Mouse (Mus musculus): ENCODE data around the gene Srcap. TPM values are rescaled to one million over a fixed set of nuclear protein-coding genes. Genes with fewer than 3 reads are reported as not detected.
A peak's percentile ranks its signal among the peaks of the same experiment; 100 is the strongest.
"Not testable (repeated sequence)": the region's sequence is repeated elsewhere in the genome, so short reads cannot be mapped to it uniquely, and the experiment has no call there.

Gene Srcap
- polyA plus RNA-seq, 1 experiment from 2014 or later = 15.4 TPM

DNA sequence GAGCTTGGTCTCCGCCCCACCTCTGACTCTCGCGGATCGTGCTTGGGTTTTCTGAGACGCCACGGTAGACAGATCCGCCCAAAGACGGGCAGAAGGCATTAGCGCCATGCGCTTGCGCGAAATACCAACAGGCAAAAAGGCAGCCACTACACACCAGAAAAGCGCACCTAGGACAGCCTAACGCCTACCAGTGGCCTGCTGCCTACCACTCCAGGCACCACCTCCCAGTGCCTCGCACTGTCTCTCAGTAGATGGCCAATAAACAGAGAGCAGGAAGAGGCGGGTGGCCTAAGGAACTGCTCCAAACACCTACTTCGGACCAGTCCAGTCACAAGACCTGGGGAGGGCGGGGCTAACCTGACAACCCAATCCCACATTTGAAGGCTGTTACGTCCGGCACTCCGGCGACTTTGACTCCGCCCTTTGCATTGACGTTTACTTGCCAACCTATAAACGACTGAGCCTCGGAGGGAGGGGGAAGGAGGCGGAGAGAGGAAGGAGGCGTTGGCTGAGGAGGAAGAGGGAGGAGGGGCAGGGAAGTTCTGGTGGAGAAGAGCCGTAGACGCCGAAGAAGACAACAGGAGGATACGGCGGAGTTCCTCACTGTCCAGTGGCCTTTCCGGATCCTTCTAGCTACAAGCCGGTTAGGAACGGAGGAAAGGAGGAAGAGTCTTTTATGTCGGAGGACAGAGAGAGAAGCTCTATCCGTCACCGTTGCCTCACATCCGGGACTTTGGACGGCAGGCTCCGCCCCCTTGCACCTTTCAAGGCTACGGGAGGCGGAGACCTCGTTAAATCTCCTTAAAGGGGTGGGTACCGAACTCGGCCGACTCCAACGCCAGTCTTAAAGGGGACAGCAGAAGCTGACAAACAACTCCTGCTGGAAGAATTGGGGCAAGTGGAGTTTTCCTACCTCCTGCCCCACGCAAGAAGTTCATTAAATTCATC lies 33.8 kb upstream of the Srcap start:
- H3K4me3 ChIP-seq (ENCODE audit: inconsistent target) = peak overlapping the region; percentile 60
- H3K27ac ChIP-seq = peak overlapping the region; percentile 98
- H3K79me2 ChIP-seq (ENCODE audit: inconsistent target) = peaks cover 69% of the 10 kb centered on the region
- WGBS (ENCODE audit: missing documents) = 1% methylated on average over 50 of the region's 50 CpGs
- H3K36me3 ChIP-seq (ENCODE audit: inconsistent target) = peaks cover 53% of the 10 kb centered on the region

DNA sequence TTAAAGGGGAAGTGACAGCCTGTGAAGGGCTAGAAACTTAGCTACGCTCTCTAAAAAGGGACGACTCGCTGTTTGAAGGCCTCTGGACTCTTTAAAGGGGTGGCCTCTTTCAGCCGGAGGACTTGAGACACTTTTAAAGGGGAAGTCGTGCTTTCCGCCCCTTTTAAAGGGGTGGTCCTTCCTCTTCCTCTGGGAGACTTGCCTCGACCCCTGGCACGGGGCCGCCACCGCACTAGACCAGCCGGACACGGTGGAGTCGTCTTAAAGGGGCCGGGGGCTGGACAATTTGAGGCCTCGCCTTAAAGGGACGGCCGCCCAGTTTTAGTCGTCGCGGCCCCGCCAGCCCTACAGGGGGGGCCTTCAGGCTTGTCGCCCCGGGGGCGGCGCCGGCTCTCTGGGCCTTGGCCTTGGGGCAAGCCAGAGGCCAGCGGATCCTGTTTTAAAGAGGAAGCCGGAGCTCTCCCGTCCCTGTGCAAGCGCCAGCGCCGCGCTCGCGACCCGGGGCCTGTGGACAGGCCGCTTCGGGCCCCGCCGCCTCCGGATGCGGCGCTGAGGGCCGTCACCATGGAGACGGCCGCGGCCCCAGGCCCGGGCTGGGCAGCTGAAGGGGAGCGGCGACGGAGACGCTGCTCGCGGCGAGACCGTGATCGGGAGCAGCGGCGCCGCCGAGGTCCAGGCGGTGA lies 33.0 kb upstream of the Srcap start, which contains the start of gene Fbrs:
Fbrs (plus strand) TSS at position 565 of the 683 bp plus-strand sequence.
- H3K27ac ChIP-seq = peak within 1 kb of the TSS; percentile 98
- under 1% methylated on average over 57 of the region's 62 CpGs for WGBS (ENCODE audit: missing documents)
- peaks cover 53% of the 10 kb centered on the region for H3K36me3 ChIP-seq (ENCODE audit: inconsistent target)
- H3K79me2 ChIP-seq (ENCODE audit: inconsistent target) = peaks cover 69% of the 10 kb centered on the region
- peak within 1 kb of the TSS; percentile 96 for H3K4me3 ChIP-seq (ENCODE audit: inconsistent target)

DNA sequence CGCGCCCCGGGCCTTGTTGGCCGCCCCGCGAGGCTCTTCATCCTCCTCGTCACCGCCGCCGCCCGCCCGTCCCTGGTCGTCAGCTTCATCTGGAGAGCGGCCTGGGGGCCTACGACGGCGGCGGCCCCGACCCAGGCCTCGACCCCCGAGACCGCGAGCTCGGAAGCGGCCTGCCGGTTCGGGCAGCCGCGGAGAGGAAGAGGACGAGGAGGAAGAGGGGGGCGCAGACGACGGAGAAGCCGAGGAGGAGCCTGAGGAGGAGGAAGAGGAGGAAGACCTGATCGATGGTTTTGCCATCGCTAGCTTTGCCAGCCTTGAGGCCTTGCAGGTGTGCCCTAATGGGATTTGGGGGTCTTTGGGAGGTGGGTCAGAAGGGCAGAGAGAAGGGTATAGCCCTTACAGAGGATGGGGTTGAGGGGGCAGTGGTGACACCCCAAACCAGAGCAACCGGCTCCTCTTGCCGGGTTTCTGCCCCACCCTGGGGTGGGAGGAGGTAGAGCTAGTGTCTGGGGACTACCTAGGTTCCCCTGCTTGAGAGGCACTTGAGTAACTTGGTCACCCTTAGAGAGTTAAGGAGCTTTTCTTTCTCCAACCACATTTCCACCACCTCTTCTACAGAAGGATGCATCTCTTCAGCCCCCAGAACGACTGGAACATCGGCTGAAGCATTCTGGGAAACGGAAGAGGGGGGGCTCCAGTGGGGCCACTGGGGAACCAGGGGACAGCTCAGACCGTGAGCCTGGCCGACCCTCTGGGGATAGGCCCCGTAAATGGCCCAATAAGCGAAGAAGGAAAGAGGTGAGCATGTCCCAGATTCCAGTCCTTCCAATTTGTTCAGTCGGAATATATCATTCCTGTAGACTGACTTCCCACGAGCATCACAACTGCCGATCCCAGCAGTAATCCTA lies 32.2 kb upstream of the Srcap start:
- Histone ChIP-seq H3K4me3 (ENCODE audit: inconsistent target) (peak overlapping the region; percentile 96), H3K36me3 (ENCODE audit: inconsistent target) (peaks cover 51% of the 10 kb centered on the region), H3K79me2 (ENCODE audit: inconsistent target) (peaks cover 69% of the 10 kb centered on the region), H3K27ac (peak overlapping the region; percentile 85)
- WGBS (ENCODE audit: missing documents) = 4% methylated on average over 33 of the region's 48 CpGs

DNA sequence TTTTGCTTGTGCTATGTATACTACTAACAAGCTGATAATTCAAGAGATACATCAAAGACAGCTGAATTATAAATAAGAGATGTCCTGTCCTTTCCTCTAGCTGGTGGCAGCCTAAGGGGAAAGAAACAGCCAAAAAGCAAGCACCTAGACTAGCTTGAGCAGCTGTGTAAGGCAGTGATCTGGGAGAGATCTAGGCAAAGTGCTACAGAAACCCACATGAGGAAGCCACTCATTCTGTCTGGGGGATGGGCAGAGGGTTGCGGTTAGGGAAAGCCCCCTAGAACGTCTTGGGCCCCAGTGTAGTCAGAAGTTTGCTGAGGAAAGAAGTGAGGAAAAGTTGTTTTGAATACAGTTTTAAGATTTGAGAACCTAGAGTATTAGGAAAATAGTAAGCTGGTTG lies 31.5 kb upstream of the Srcap start:
- H3K27ac ChIP-seq = peak overlapping the region; percentile 85
- peaks cover 69% of the 10 kb centered on the region for H3K79me2 ChIP-seq (ENCODE audit: inconsistent target)
- 0% methylated on average over 2 of the region's 2 CpGs for WGBS (ENCODE audit: missing documents)
- peaks cover 50% of the 10 kb centered on the region for H3K36me3 ChIP-seq (ENCODE audit: inconsistent target)
- peak overlapping the region; percentile 96 for H3K4me3 ChIP-seq (ENCODE audit: inconsistent target)

DNA sequence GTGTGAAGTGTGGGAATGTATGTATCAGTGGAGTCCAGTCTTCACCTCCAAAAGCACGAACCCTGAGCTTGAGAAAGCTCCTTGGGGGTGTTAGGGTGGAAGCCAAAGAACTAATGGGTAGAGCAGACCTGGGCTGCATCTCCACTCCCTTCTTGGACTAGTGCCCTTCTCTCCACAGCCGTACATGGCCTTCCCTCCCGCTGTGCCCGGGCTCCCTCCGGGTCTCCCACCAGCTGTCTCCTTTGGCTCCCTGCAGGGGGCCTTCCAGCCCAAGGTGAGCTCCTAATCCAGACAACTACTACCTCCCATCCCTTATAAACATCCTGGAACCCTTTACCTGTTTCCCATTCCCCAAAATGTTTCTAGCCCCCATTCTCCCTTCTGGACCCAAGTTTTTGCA lies 26.4 kb upstream of the Srcap start:
- 100% methylated on average over 1 of the region's 5 CpGs for WGBS (ENCODE audit: missing documents)
- peaks cover 75% of the 10 kb centered on the region for H3K79me2 ChIP-seq (ENCODE audit: inconsistent target)

DNA sequence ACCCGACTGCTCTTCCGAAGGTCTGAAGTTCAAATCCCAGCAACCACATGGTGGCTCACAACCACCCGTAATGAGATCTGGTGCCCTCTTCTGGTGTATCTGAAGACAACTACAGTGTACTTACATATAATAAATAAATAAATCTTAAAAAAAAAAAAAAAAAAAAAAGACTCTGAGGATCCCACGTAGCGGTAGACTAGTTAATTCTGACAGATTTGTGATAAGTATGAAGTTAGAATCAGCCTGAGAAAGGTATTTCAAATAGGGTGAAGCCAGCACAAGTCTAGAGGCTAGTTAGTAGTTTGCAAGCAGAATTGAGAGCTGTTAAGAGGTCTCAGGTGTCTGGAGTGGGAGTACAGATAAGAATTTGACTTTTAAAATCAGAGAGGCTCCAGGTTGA lies 23.4 kb upstream of the Srcap start:
- H3K4me3 ChIP-seq (ENCODE audit: inconsistent target); H3K27ac ChIP-seq: not testable (repeated sequence)
- Histone ChIP-seq H3K79me2 (ENCODE audit: inconsistent target) (peaks cover 46% of the 10 kb centered on the region), H3K36me3 (ENCODE audit: inconsistent target) (peaks cover 78% of the 10 kb centered on the region)
- 78% methylated on average over 2 of the region's 5 CpGs for WGBS (ENCODE audit: missing documents)

More for the DNA sequence above, 26.4 kb upstream of the Srcap start:
- H3K36me3 ChIP-seq (ENCODE audit: inconsistent target) = peaks cover 80% of the 10 kb centered on the region
- H3K4me3 ChIP-seq (ENCODE audit: inconsistent target) = no peak overlapping the region
- no peak overlapping the region for H3K27ac ChIP-seq

DNA sequence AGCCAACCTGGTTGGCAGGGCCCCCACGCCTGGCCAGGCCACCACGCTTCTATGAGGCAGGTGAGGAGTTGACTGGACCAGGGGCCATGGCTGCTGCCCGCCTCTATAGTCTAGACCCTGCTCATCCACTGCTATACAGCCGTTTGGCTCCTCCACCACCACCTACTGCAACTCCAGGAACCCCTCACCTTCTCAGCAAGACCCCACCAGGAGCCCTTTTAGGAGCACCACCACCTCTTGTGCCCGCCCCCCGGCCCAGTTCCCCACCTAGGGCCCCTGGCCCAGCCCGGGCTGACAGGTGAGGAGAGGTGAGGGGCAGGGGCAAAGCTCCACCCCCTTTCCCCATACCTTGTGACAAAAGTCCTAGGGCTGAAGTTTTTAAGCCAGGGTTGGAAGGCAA lies 21.8 kb upstream of the Srcap start:
- Histone ChIP-seq H3K4me3 (ENCODE audit: inconsistent target) (no peak overlapping the region), H3K27ac (no peak overlapping the region), H3K36me3 (ENCODE audit: inconsistent target) (peaks cover 65% of the 10 kb centered on the region), H3K79me2 (ENCODE audit: inconsistent target) (peaks cover 30% of the 10 kb centered on the region; the same call in 1 of the 2 replicates)
- 97% methylated on average over 7 of the region's 7 CpGs for WGBS (ENCODE audit: missing documents)

DNA sequence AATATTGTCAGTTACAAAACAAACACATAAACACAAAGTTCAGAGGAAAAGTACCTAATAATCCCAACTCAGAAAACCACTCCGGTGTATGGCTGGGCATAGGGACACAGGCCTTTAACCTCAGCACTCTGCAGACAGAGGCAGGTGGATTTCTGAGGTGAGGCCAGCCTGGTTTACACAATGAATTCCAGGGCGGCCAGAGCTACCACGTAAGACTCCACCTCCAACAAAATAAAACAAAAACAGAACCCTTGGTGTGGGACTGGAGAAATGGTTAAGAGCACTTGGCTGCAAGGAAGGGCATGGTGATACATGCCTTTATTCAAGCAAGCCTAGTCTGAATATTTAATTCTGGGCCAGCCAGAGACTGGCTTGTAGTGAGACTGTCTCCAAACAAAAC lies 19.9 kb upstream of the Srcap start:
- Histone ChIP-seq H3K4me3 (ENCODE audit: inconsistent target) (no peak overlapping the region), H3K79me2 (ENCODE audit: inconsistent target) (peaks cover 11% of the 10 kb centered on the region; the same call in 1 of the 2 replicates), H3K36me3 (ENCODE audit: inconsistent target) (peaks cover 47% of the 10 kb centered on the region), H3K27ac (no peak overlapping the region)
- WGBS (ENCODE audit: missing documents) = 100% methylated on average over 3 of the region's 3 CpGs

DNA sequence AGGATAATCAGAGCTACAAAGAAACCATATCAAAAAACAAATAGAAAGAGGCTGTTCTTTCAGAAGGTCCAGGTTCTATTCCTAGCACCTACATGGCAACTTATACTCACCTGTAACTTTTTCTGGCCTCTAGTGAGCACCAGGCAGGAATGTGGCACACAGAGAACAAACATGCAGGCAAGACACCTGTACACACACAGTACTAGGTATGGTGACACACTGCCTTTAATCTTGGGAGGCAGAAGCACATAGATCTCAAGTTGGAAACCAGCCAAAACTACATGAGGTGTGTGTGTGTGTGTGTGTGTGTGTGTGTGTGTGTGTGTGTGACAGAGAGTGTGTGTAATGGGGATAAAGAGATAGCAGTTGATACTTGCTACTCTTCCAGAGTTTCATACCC lies 17.1 kb upstream of the Srcap start:
- Histone ChIP-seq H3K36me3 (ENCODE audit: inconsistent target) (peaks cover 23% of the 10 kb centered on the region), H3K4me3 (ENCODE audit: inconsistent target) (no peak overlapping the region), H3K27ac (no peak overlapping the region), H3K79me2 (ENCODE audit: inconsistent target) (no peaks in the 10 kb centered on the region)

DNA sequence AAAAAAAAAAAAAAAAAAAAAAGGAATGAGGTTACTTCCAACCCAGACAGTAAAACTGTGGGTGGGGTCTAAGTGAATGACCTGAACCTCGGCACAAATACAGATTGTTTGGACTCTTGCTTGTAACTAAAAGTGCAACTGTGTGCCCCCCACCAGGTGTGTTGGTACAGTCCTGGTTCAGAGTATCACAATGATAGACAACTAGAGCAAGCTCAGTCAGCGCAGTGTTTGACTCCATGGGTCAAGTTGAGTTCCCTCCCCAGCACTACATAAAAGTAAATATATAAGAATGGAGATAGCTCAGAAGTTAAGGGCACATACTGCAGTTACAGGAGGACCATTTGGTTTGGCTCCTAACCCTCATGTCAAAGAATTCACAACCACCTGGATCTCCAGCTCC lies 14.4 kb upstream of the Srcap start:
- Histone ChIP-seq H3K4me3 (ENCODE audit: inconsistent target) (no peak overlapping the region), H3K27ac (no peak overlapping the region), H3K79me2 (ENCODE audit: inconsistent target) (no peaks in the 10 kb centered on the region), H3K36me3 (ENCODE audit: inconsistent target) (peaks cover 11% of the 10 kb centered on the region)
- 96% methylated on average over 2 of the region's 2 CpGs for WGBS (ENCODE audit: missing documents)

DNA sequence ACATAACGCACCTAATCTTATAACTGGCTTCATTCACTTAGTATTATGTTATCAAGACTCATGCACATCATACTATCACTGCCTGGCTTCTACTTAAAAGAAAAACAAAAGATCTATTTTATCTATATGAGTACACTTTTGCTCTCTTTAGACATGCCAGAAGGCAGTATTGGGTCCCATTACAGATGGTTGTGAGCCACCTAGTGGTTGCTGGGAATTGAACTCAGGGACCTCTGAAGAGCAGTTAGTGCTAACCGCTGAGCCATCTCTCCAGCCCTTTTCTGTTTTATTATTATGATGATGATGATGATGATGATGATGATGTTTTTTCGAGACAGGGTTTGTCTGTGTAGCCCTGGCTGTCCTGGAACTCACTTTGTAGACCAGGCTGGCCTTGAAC lies 13.4 kb upstream of the Srcap start:
- whole genome bisulfite sequencing (ENCODE audit: missing documents) = 40% methylated on average over 3 of the region's 3 CpGs
- H3K79me2 ChIP-seq (ENCODE audit: inconsistent target) = no peaks in the 10 kb centered on the region
- H3K4me3 ChIP-seq (ENCODE audit: inconsistent target) = no peak overlapping the region
- H3K27ac ChIP-seq = no peak overlapping the region
- H3K36me3 ChIP-seq (ENCODE audit: inconsistent target) = peaks cover 18% of the 10 kb centered on the region

DNA sequence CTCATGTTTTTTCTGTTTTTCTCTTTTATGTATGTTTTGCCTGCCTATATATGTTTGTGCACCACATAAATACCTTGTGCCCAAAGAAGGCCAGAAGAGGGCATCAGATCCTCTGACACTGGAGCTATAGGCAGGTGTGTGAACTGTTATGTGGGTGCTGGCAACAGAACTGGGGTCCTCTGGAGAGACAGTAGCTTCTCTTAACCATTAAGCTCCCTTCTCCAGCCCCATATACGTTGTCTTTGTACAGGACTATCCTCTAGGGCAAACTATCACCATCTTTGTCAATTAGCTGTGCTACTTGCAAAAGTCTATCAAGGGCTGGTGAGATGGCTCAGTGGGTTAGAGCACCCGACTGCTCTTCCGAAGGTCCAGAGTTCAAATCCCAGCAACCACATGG lies 3.5 kb upstream of the Srcap start:
- Histone ChIP-seq H3K79me2 (ENCODE audit: inconsistent target) (peaks cover 2% of the 10 kb centered on the region), H3K36me3 (ENCODE audit: inconsistent target) (0 out of 2 replicates have a peak, but pooled peaks cover 3% of the 10 kb centered on the region), H3K27ac (no peak overlapping the region), H3K4me3 (ENCODE audit: inconsistent target) (no peak overlapping the region)
- WGBS (ENCODE audit: missing documents) = 100% methylated on average over 1 of the region's 3 CpGs

DNA sequence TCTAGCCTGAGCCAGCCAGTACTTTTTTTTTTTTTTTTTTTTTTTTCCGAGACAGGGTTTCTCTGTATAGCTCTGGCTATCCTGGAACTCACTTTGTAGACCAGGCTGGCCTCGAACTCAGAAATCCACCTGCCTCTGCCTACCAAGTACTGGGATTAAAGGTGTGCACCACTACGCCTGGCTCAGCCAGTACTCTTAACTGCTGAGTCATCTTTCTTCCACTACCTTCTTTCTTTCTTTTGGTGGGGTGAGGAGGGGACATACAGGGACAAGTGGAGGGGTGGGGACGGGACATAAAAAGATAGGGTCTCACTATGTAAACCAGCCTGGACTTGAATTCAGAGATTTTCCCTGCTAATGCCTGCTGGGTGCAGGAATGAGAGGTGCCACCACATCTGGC lies 2.0 kb upstream of the Srcap start:
- not testable (repeated sequence) for H3K27ac ChIP-seq; H3K36me3 ChIP-seq (ENCODE audit: inconsistent target); H3K4me3 ChIP-seq (ENCODE audit: inconsistent target)
- H3K79me2 ChIP-seq (ENCODE audit: inconsistent target) = peaks cover 18% of the 10 kb centered on the region
- 91% methylated on average over 2 of the region's 4 CpGs for WGBS (ENCODE audit: missing documents)

DNA sequence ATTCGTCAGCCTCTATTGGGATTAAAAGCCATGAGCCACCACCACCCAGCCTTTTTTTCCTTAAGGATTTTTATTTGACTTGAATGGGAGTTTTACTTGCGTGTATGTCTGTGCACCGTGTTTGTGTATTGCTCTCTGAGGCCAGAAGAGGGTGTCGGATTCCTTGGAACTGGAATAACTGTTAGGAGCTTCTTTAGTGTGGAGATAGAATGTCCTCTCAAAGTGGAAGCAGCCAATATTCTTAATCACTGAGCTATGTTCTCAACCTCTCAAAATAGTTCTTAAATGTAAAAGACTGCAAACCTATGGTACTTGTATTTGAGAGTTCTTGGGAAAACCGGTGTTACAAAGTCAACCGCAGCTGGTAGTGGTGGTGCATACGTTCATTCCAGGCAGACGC lies 542 bp upstream of the Srcap start:
- 0 out of 2 replicates have a peak overlapping the region, but pooled peaks have one; percentile 80 for H3K27ac ChIP-seq
- 48% methylated on average over 8 of the region's 8 CpGs for WGBS (ENCODE audit: missing documents)
- peak overlapping the region; percentile 38 for H3K4me3 ChIP-seq (ENCODE audit: inconsistent target)
- H3K36me3 ChIP-seq (ENCODE audit: inconsistent target) = peaks cover 3% of the 10 kb centered on the region; the same call in 1 of the 2 replicates
- peaks cover 32% of the 10 kb centered on the region for H3K79me2 ChIP-seq (ENCODE audit: inconsistent target)

Measured in macrophage (primary cell).